Mouse (Mus musculus) liver, embryonic 14.5 days (tissue): ENCODE measurements around the gene Fndc10. TPM values are rescaled to one million over a fixed set of nuclear protein-coding genes. Genes with fewer than 3 reads are reported as not detected.
A peak's percentile ranks its signal among the peaks of the same experiment; 100 is the strongest.

Experiments used
- ATAC-seq: fragments of 200-750 bp; cut with Nextera tagmentation; 2 replicates; pipeline ENCODE4 v1.8.0; 2017; ENCODE audit warnings: moderate number of reproducible peaks, mild to moderate bottlenecking, moderate library complexity; ENCODE audit not compliant: insufficient read depth
- DNase-seq, 3 experiments: peaks; one replicate each; pipeline ENCODE4 v3.0.0-alpha.2; 2012 to 2013; ENCODE audit warnings: low read depth in 3 of 3, low spot score in 3 of 3
- H3K27ac ChIP-seq: fragments of 300-500 bp; sonication (generic); 2 replicates; pipeline ENCODE4 v1.5.1; 2014; ENCODE audit warnings: moderate library complexity, mild to moderate bottlenecking, control low read depth, inconsistent platforms
- H3K27me3 ChIP-seq: fragments of 300-500 bp; sonication (generic); 2 replicates; pipeline ENCODE4 v1.6.1; 2014; ENCODE audit warnings: mild to moderate bottlenecking, low read length, moderate library complexity; ENCODE audit not compliant: control insufficient read depth, insufficient read depth
- H3K36me3 ChIP-seq: fragments of 300-500 bp; sonication (generic); replicated peaks from 2 replicates; pipeline ENCODE4 v1.6.1; 2014; ENCODE audit warnings: low read depth; ENCODE audit not compliant: control insufficient read depth, insufficient read depth
- H3K4me1 ChIP-seq, 2 experiments: fragments of 200-500 bp in 1 of 2; fragments of 300-500 bp in 1 of 2; sonication (generic) in 1 of 2; replicated peaks; 2 replicates each; pipeline ENCODE4 v1.6.1; 2012 to 2014; ENCODE audit warnings: antibody characterized with exemption in 1 of 2, inconsistent platforms in 1 of 2, low read length in 1 of 2; ENCODE audit not compliant: control insufficient read depth in 2 of 2, insufficient read depth in 2 of 2
- H3K4me2 ChIP-seq: fragments of 300-500 bp; sonication (generic); 2 replicates; pipeline ENCODE4 v1.6.1; 2014; ENCODE audit warnings: low read depth, mild to moderate bottlenecking, control low read depth, moderate library complexity
- H3K4me3 ChIP-seq, 2 experiments: fragments of 200-500 bp in 1 of 2; fragments of 300-500 bp in 1 of 2; sonication (generic) in 1 of 2; 2 replicates each; pipeline ENCODE4 v1.5.1; 2012 to 2014; ENCODE audit warnings: low read depth in 2 of 2, low read length in 2 of 2, mild to moderate bottlenecking in 2 of 2, control low read depth in 1 of 2, inconsistent platforms in 1 of 2, moderate library complexity in 1 of 2; ENCODE audit not compliant: insufficient read depth in 1 of 2
- H3K9ac ChIP-seq: fragments of 300-500 bp; sonication (generic); replicated peaks from 2 replicates; pipeline ENCODE4 v1.6.1; 2014; ENCODE audit warnings: mild to moderate bottlenecking, control low read depth, moderate library complexity
- H3K9me3 ChIP-seq: fragments of 300-500 bp; sonication (generic); 2 replicates; pipeline ENCODE4 v1.6.1; 2016; ENCODE audit warnings: low read length, mixed read lengths; ENCODE audit not compliant: control insufficient read depth
- CTCF ChIP-seq: IDR thresholded peaks from 2 replicates; pipeline ENCODE4 v1.5.1; 2016; ENCODE audit warnings: antibody characterized with exemption, low read depth, control low read depth
- EP300 ChIP-seq: IDR thresholded peaks from 2 replicates; pipeline ENCODE4 v1.6.1; 2016; ENCODE audit warnings: antibody characterized with exemption, low read depth
- WGBS: fragments of 180-500 bp; shearing (Covaris S2); extraction: QIAGEN DNeasy Blood & Tissue Kit; methylation state at CpG from one replicate; pipeline ENCODE4 v1.1.7; 2014; ENCODE audit not compliant: insufficient replicate concordance; 5-methylcytosine and 5-hydroxymethylcytosine counted together
- polyA plus RNA-seq, 2 experiments: library from polyadenylated mRNA; depleted of rRNA in 1 of 2; stranded (reverse) in 1 of 2; unstranded in 1 of 2; fragments of >200 nt; fragmentation: Nextera tagmentation in 1 of 2; extraction: Ambion mirVana in 1 of 2; gene quantifications; 2 replicates each; pipeline versions ENCODE4 v1.2.1 to v1.2.3; 2012 to 2014

Fndc10 gene
- polyA plus RNA-seq, 2 experiments: 0.15 to 0.58 TPM

DNA sequence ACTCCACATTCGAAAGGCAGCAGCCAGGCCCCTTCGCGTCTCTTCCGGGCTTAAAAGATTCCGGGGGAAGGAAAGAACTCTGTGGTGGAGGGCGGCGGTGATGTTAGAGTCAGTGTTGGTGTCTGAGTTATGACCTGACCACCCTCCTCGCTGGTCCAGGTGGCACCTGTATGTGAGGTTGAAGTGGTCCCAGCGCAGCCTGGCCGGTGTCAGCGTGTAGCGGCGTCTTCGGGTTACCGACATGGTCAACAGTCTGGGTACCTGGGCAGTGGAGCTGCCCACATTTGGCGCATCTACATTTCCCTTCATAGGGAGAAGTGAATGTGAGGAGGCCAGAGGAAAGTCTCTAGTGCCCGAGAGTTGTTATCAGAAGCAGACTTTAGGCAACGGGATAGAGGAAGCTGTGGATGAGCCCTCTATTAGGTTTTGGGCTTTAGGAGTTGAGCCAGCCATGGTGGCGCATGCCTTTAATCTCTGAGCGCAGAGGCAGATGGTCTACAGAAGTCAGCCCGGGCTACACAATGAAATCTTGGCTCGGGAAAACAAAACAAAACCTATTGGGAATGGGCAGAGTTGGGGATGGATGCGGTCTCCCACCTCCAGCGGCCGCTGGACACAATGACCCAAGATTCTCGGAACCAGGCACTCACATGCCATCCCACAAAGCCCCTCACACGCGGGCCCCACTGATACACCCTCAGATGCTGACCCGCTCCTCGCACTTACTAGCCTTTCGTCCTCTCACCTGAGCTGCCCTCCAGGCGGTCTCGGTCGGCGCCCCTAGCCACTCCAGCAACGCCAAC is 41.7 kb upstream of the Fndc10 start:
- Histone ChIP-seq H3K27ac (no peak overlapping the region), H3K27me3 (peaks cover 39% of the 10 kb centered on the region), H3K36me3 (peaks cover 29% of the 10 kb centered on the region), H3K9me3 (no peaks in the 10 kb centered on the region), H3K4me3 (peak overlapping the region; percentile 5 to 7; a peak in 3 of 4 replicates), H3K4me2 (peak overlapping the region; percentile 27; the same call in 1 of the 2 replicates), H3K9ac (no peak overlapping the region), H3K4me1 (no peaks in the 10 kb centered on the region)
- ATAC-seq (no peak), DNase-seq (no peak)
- WGBS: 23% methylated on average over 36 of the region's 36 CpGs
- TF ChIP-seq EP300 (no peak), CTCF (no peak)

DNA sequence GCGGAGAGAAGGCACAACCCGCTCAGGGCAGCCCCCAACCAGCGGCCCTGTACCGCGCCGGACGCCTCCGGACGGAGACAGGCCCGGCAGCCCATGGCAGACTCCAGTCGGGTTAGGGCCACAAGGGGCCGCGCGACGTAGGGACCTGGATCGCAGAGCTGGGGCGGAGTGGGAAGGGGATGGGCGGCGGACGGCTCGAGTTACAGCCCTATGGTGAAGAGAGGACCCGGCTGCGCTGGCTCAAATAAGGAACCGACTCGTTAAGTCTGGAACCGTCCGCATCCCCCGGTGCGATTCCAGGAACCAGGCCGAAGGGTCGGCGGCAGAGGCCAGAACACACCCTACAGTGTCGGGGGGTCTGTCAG is 41.1 kb upstream of the Fndc10 start, which contains the start of gene Mmp23:
Gene Mmp23 (minus strand): TSS at position 299 of the 365 bp plus-strand sequence.
- Histone ChIP-seq H3K36me3 (peaks cover 23% of the 10 kb centered on the region), H3K27ac (no peak within 1 kb of the TSS), H3K27me3 (peaks cover 39% of the 10 kb centered on the region), H3K9ac (no peak within 1 kb of the TSS), H3K9me3 (no peaks in the 10 kb centered on the region), H3K4me2 (peak within 1 kb of the TSS; percentile 59), H3K4me3 (peak within 1 kb of the TSS; percentile 5 to 35; a peak in 3 of 4 replicates), H3K4me1 (no peaks in the 10 kb centered on the region)
- TF ChIP-seq CTCF: no peak
- no peak for TF ChIP-seq EP300
- WGBS: 1% methylated on average over 33 of the region's 33 CpGs
- DNase-seq (no peak), ATAC-seq (no peak)

DNA sequence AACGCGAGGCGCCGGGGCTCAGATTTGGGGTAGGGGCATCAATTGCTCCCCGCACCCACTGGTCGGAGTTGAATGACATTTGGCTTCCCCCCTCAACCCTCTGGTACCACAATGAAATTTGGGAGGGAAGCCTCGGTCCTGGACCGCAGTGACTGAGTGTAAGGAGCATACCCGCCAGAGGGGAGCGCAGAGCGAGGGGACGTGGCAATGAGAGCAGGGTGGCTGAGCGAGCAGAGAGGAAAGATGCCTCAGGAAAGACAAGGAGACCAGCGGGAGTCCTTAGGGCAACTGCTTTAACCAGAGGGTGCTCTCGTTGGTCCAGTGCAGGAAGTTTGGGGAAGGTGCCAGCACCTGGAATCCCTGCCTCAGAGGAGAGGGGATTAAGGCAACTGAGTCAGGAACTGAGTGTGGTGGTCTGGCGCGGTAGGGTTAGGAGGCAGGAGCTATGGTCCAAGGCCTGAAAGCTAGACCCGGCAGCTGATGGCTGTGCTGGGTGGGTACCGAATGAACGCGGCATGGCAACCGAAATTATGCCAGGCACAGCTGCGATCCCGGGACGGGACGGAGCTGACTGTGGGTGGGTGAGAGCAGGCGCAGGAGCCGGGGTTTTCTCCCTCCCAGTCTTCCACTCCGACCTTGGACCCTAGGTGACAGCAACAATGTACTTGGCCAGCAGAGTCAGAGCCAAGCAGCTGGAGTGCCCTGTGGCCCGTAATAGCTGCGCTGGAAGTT is 40.5 kb upstream of the Fndc10 start:
- ATAC-seq: no peak
- H3K27ac ChIP-seq: no peak overlapping the region
- no peak for DNase-seq
- H3K9ac ChIP-seq: no peak overlapping the region
- TF ChIP-seq CTCF (0 out of 2 replicates have a peak, but pooled peaks have one; percentile 20), EP300 (no peak)
- 3% methylated on average over 31 of the region's 31 CpGs for WGBS
- no peak overlapping the region; the same call in none of the 2 replicates for H3K4me2 ChIP-seq
- peaks cover 18% of the 10 kb centered on the region for H3K36me3 ChIP-seq
- H3K4me1 ChIP-seq: no peaks in the 10 kb centered on the region
- no peak overlapping the region; a peak in 1 of 4 replicates for H3K4me3 ChIP-seq
- H3K27me3 ChIP-seq: peaks cover 39% of the 10 kb centered on the region
- no peaks in the 10 kb centered on the region for H3K9me3 ChIP-seq

DNA sequence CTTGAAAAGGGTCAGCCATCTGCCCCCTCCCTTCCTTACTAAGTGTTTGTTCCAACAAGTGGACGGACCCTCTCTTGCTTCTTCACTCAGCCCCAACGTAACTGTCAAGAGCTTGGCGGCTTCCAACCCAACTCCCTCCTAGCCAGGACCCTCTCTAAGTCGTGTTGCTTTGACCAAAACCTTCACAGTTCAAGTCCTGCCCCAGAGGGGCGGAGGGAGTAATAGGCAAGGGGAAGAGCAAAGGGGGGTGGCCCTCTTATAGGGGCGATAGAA is 40.0 kb upstream of the Fndc10 start:
- DNase-seq (no peak), ATAC-seq (no peak)
- no peak overlapping the region for H3K9ac ChIP-seq
- H3K36me3 ChIP-seq: peaks cover 13% of the 10 kb centered on the region
- H3K27ac ChIP-seq: no peak overlapping the region
- H3K4me2 ChIP-seq: peak overlapping the region; percentile 59
- peak overlapping the region in 1 of 2 experiments; percentile 35; a peak in 2 of 4 replicates for H3K4me3 ChIP-seq
- TF ChIP-seq CTCF: no peak
- TF ChIP-seq EP300: no peak
- no peaks in the 10 kb centered on the region for H3K9me3 ChIP-seq
- 1% methylated on average over 6 of the region's 6 CpGs for WGBS
- H3K27me3 ChIP-seq: peaks cover 39% of the 10 kb centered on the region
- no peaks in the 10 kb centered on the region for H3K4me1 ChIP-seq

DNA sequence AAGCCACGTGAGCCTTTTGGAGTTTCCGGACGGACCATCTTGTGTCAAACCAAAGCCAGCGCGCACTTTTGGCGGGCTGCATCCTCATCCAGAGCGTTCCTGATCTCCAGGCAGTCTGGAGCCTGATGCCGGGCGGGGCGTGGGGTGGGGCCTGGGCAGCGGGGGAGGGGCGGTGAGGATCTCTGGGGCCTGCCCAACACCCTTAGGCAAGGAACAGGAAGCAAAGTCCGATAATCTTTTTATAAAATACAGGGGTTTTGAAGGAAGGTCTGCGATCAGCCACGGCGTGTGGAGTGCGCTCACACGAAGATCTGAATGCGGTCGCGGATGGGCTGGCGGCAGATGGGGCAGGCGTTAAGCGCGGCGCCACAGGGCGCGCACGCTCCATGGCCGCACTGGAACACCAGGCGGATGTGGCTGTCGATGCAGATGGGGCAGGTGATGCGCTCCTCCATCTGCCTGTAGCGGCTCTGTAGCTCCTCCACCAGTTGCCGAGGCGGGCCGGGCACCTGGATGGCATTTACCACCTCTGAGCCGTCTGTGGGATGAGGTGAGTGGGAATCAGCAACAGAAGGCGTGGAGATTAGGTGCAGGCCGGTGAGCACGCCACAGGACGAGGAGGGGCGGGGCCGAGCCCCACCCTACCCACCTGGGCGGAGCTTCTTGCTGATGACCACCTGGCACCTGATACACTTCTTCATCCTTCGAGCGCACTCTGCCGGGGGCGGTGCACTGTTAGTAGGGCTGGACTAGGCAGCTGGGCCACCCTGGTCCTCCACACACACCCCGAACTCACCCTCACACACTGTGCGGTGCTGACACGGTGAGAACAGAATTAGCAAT is 39.5 kb upstream of the Fndc10 start:
- Histone ChIP-seq H3K4me3 (peak overlapping the region; percentile 27 to 35), H3K27ac (no peak overlapping the region), H3K4me1 (no peaks in the 10 kb centered on the region), H3K4me2 (peak overlapping the region; percentile 59), H3K9ac (no peak overlapping the region), H3K9me3 (no peaks in the 10 kb centered on the region), H3K36me3 (peaks cover 7% of the 10 kb centered on the region), H3K27me3 (peaks cover 39% of the 10 kb centered on the region)
- peak; percentile 19; the same call in 1 of the 2 replicates for ATAC-seq
- no peak for DNase-seq
- TF ChIP-seq EP300 (no peak), CTCF (no peak)
- 5% methylated on average over 52 of the region's 52 CpGs for WGBS
